Mouse (Mus musculus) liver, adult 2 months (tissue): ENCODE measurements around the gene Gm28036.

Experiments
- CTCF ChIP-seq: fragments of 200-500 bp; IDR thresholded peaks from 2 replicates; pipeline ENCODE4 v1.5.1; 2011; ENCODE audit warnings: low read depth, low read length, control low read depth
- POLR2A ChIP-seq: fragments of 200-500 bp; IDR thresholded peaks from 2 replicates; pipeline ENCODE4 v1.6.1; 2011; ENCODE audit warnings: low read length, control low read depth; ENCODE audit not compliant: insufficient read depth; ENCODE audit errors: extremely low read depth

DNA sequence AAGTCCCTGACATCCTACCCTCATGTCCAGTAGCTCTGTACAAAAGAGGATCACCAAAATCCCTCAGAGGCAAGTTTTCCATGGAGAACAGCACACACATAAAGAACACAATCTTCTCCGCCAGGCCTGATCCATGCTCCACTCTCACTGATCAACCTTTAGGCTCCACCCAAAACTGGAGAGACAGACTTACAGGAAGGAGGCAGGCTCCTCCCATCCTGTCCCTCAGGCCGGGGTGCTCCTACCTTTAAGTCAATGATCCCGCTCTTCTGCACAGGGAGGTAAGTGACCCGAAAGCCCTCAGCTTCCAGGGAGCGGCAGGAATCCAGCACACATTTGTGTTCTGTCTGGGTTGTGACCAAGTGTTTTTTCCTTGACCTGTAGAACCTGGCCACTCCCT is 7.3 kb upstream of the Gm28036 start:
- no peak for TF ChIP-seq CTCF
- no peak for TF ChIP-seq POLR2A
